Mouse (Mus musculus) embryonic fibroblast, embryonic 13.5 days (primary cell): ENCODE measurements around the gene Trmt5. TPM values are rescaled to one million over a fixed set of nuclear protein-coding genes. Genes with fewer than 3 reads are reported as not detected.
A peak's percentile ranks its signal among the peaks of the same experiment; 100 is the strongest.

ENCODE experiments used
- H3K27ac ChIP-seq: 2 replicates; pipeline ENCODE4 v1.5.1; 2012; ENCODE audit warnings: low read length, control low read depth, inconsistent platforms; ENCODE audit not compliant: insufficient read depth
- H3K4me1 ChIP-seq: 2 replicates; pipeline ENCODE4 v1.6.1; 2011; ENCODE audit warnings: low read length; ENCODE audit not compliant: control insufficient read depth, insufficient read depth
- H3K4me3 ChIP-seq: 2 replicates; pipeline ENCODE4 v1.5.1; 2011; ENCODE audit warnings: mild to moderate bottlenecking, control low read depth, low read length; ENCODE audit not compliant: insufficient read depth
- CTCF ChIP-seq: IDR thresholded peaks from 2 replicates; pipeline ENCODE4 v1.5.1; 2011; ENCODE audit warnings: mild to moderate bottlenecking, control low read depth, low read length, moderate library complexity, borderline replicate concordance; ENCODE audit not compliant: insufficient read depth
- POLR2A ChIP-seq: IDR thresholded peaks from 2 replicates; pipeline ENCODE4 v1.6.1; 2011; ENCODE audit warnings: low read depth, mild to moderate bottlenecking, control low read depth, low read length, moderate library complexity
- polyA plus RNA-seq: library from polyadenylated mRNA; stranded (reverse); fragments of >200 nt; gene quantifications from 2 replicates; pipeline ENCODE4 v1.2.4, GENCODE M21; 2011; ENCODE audit warnings: low read depth; ENCODE audit not compliant: missing spikeins, insufficient read length

Trmt5 gene
- polyA plus RNA-seq: 25.6 and 29.3 TPM in 2 replicates

DNA sequence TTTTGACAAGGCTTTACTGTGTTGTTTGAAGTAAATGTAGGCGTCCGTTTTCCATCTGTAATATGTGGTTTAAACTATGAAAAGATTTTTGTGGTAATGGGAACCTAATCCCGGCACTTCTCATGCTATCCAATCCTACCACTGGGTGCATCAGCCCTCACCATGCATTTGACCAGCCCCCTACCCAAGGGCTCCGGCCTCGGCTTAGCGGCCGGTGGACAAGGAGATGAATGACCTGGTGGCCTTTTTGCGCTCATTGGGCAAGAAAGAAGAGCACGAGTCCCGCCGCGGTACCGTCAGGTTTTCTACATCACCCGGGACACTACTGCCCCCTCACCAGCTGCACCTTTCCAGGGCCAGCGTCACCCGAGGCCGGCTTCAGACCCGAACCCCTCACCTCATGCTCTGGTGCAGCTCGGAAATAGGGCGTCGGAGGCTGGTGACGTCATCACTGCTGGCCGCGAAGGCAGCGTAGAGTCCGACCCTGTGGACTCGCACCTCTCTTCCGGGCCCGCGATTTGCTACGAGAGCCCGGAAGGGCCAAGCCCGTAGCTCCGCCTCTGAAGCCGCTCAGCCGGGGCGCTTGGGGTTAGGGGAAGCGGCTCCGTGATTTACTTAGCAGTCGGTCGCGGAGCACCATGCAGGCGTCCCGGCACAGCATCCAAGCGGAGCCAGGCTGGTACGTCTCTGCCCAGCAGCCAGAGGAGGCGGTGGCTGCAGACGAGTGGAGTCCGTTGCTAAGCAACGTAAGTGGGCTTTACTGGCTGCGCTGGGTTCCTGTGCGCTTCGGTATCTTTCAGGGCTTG lies at the start of gene Trmt5, which contains the start of gene Slc38a6:
Gene Trmt5 (minus strand): TSS at position 424 of the 806 bp plus-strand sequence.
Gene Slc38a6 (plus strand): TSS at position 493 of the 806 bp plus-strand sequence.
- H3K4me3 ChIP-seq: peak within 1 kb of the TSS; percentile 70
- H3K4me1 ChIP-seq: peaks cover 2% of the 10 kb centered on the region; the same call in 1 of the 2 replicates
- peak; percentile 71 for TF ChIP-seq POLR2A
- TF ChIP-seq CTCF: no peak
- H3K27ac ChIP-seq: peak within 1 kb of the TSS; percentile 38; the same call in 1 of the 2 replicates

DNA sequence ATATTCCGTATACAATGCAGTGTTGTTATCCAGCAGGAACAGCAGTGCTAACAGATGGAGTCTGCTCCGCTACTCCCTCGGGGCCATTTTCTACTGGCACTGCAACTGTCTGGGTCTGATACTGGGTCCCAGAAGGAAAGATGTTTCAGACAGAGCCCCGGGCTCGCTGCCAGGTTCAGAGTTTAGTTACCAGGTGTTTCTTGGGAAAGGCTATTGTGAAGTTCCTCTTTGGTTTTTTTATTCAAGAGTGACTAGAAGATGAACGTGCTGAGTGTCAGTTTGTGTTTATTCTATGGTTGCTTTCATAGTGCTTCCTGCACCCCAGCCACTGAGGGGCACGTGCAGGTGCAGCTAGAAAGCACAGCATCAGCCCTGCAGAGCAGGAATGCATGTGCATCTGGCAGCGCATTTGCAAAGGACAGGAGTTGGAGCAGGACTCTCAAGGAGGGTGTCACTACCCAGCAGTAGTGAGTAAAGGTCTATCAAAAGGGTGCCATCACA lies 47.6 kb upstream of the Trmt5 start:
- Histone ChIP-seq H3K4me1 (no peaks in the 10 kb centered on the region), H3K27ac (no peak overlapping the region)
- TF ChIP-seq CTCF (no peak), POLR2A (no peak)

DNA sequence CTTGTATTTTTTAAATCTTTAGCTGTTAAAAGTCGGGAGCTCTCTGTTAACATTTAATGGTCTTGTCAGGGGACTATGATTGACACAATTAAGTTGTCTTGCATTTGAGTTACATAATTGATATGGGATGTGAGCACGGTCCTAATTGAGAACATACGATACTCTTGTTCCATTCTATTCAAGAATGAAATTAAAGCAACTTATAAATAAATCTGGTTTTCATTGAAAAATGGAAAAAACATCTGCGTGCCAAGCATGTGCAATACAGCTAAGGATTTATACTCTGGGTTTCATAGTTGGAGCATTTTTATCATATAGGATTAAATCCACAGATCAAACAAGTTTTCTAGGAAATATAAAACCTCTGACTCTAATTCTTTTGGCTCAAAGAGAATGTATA lies 46.2 kb upstream of the Trmt5 start:
- Histone ChIP-seq H3K27ac (no peak overlapping the region), H3K4me3 (no peak overlapping the region), H3K4me1 (no peaks in the 10 kb centered on the region)
- TF ChIP-seq POLR2A: no peak
- TF ChIP-seq CTCF: no peak

More for the DNA sequence above, 47.6 kb upstream of the Trmt5 start:
- H3K4me3 ChIP-seq: no peak overlapping the region

DNA sequence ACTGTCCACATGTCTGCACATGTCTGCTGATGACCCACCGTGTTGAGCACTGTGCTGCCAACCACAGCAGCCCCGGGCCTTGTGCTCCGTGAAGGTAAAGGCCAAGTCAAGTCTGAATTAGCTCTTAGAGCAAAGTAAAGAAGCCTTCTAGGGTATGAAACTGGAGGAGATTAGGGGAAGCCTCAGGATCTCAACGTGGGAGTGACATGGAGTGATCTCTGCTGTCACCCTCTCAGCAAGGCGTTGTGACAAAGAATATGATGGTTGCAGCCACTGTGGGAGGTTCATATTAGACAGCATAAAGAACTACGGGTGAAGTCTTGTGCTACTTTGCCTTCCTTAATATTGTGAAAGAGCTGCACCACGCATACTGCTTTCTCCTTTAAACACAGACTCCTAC lies 43.7 kb upstream of the Trmt5 start:
- H3K4me3 ChIP-seq: no peak overlapping the region
- no peak overlapping the region for H3K27ac ChIP-seq
- TF ChIP-seq CTCF (no peak), POLR2A (no peak)
- H3K4me1 ChIP-seq: no peaks in the 10 kb centered on the region

DNA sequence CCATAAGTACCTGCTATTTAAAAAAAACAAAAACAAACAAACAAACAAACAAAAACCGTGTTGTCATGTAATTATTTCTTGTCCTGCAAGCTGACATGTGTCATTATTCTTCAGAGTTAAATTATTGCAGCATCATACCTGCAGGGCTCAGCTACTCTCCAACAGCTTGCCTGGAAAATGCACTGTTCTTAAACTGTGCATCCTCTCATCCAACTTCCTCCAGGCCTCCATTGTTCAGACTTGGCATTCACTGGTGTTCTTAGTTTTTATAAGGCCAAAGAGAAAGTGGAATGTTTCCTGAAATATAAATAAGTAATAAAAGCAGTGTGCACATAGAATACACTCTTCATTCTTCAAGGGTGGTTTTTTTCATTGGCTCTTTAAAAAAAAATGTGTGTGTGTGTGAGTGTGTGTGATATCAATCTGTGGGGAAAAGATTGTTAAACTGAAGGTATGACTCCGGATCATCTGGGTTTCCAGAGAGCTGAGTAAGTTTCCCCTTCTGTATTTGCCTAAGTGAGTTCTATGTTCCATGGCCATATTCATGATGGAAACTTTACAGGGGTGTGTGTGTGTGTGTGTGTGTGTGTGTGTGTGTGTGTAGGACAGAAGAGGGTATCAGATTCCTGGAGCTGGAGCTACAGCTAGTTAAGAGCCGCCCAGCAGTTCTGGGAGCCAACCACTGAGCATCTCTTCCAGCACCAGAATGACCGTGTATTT lies 42.1 kb upstream of the Trmt5 start:
- TF ChIP-seq POLR2A: no peak
- no peak for TF ChIP-seq CTCF
- Histone ChIP-seq H3K4me1 (0 out of 2 replicates have a peak, but pooled peaks cover 4% of the 10 kb centered on the region), H3K27ac (no peak overlapping the region), H3K4me3 (no peak overlapping the region)

DNA sequence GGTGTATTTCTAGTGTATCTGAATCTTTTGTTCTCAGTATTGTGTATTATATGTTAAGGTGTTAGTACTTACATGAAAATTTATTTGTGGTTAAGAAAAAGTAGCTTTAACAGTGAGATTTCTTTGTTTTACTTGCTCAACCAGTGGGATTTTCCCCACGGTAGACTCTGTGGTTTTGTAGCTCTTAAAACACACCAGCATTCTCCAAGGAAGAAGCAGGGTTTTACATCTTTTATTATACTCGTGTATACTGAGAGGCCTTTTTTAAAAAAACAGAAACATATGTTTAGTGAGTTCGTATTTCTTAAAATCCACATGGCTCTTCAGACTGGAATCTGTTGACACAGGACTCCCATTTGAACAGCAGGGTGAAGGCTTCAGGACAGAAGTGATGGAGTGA lies 40.9 kb upstream of the Trmt5 start:
- Histone ChIP-seq H3K27ac (no peak overlapping the region), H3K4me3 (no peak overlapping the region), H3K4me1 (0 out of 2 replicates have a peak, but pooled peaks cover 4% of the 10 kb centered on the region)
- TF ChIP-seq CTCF (no peak), POLR2A (no peak)

DNA sequence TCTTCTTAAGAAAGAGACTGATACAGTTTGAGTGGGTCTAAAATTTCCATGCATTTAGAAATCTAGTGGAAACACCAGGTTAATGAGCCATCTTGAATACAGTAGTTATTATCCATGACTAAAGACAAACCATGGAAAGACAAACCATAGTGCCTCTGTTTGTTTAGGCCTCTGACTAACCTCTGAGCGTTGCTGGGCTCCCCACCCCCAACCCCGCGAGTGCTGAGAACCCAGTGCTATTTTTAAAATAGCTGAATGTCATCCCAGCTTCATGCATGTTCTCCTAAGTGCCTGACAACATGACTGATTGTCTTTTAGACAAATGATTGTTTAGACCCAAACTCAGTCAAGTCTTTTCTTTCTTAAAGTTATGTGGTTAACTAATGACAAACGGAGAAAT lies 39.1 kb upstream of the Trmt5 start:
- H3K27ac ChIP-seq: peak overlapping the region; percentile 78; the same call in 1 of the 2 replicates
- H3K4me1 ChIP-seq: 0 out of 2 replicates have a peak, but pooled peaks cover 4% of the 10 kb centered on the region
- H3K4me3 ChIP-seq: no peak overlapping the region
- TF ChIP-seq CTCF (no peak), POLR2A (no peak)

DNA sequence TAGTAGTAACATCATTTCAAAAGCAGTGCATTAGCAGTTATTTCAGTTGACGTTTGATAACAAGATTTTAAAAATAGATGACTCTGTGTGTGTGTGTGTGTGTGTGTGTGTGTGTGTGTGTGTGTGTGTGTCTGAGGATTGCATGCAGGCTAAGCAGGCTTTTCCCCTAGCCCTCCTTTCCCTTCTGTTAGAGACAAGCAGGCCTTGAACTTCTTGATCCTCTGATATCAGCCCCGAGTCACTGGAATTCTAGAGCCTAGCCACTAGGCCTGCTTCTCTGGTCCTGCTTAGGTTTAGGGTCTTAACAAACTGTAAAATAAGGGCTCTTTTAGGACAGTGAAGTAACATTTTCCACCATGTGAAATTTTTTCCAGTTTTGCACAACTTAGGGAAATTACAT lies 38.7 kb upstream of the Trmt5 start:
- peak overlapping the region; percentile 78 for H3K27ac ChIP-seq
- no peak for TF ChIP-seq POLR2A
- TF ChIP-seq CTCF: no peak

DNA sequence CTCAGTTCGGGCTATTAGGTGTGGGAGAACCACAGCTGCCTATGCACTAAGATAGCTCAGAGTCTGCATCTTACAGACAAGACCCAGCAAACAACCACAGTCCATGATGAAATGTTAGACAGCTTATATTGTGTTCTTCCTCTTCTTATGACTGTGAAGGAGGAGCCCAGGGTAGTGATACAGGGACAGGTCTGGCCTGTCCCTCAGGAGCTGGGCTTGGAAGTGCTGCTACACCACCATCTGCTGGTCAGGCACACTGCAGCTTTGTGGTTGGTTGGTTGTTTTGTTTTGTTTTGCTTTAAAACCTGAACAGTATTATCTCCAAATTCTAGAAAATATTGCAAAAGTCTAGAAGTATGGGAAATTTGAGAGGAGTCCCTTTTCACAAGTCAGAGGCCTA lies 38.2 kb upstream of the Trmt5 start:
- no peak overlapping the region for H3K4me3 ChIP-seq
- 0 out of 2 replicates have a peak, but pooled peaks cover 4% of the 10 kb centered on the region for H3K4me1 ChIP-seq
- peak overlapping the region; percentile 78 for H3K27ac ChIP-seq
- peak; percentile 66; the same call in 1 of the 2 replicates for TF ChIP-seq CTCF
- no peak for TF ChIP-seq POLR2A

More for the DNA sequence above, 38.7 kb upstream of the Trmt5 start:
- 0 out of 2 replicates have a peak, but pooled peaks cover 4% of the 10 kb centered on the region for H3K4me1 ChIP-seq
- H3K4me3 ChIP-seq: no peak overlapping the region
